Mouse (Mus musculus): ENCODE data around the gene Gm21983. TPM values are rescaled to one million over a fixed set of nuclear protein-coding genes. Genes with fewer than 3 reads are reported as not detected.
A peak's percentile ranks its signal among the peaks of the same experiment; 100 is the strongest.

The Gm21983 gene
- polyA plus RNA-seq, 1 experiment from 2014 or later = not detected

- peaks cover 39% of the 10 kb centered on the region for H3K36me3 ChIP-seq
- H3K27ac ChIP-seq = peak overlapping the region; percentile 99
- H3K4me2 ChIP-seq = peak overlapping the region; percentile 86
- peak; percentile 84 for ATAC-seq (replicated peaks; ENCODE audit: low FRiP score)
- WGBS = 0% methylated on average over 28 of the region's 43 CpGs
- peak overlapping the region; percentile 72 for H3K4me3 ChIP-seq (replicated peaks)
- peak overlapping the region; percentile 79 for H3K9ac ChIP-seq
- peaks cover 57% of the 10 kb centered on the region for H3K4me1 ChIP-seq
- no peaks in the 10 kb centered on the region for H3K9me3 ChIP-seq (replicated peaks)
- no peaks in the 10 kb centered on the region for H3K27me3 ChIP-seq
These were observed 14.7 kb downstream of the Gm21983 start for GRCm38 (mm10) chr7:27166229-27166613.

GRCm38 (mm10) chr7:27165696-27166095 is 15.2 kb downstream of the Gm21983 start:
- Histone ChIP-seq H3K27me3 (no peaks in the 10 kb centered on the region), H3K4me3 (replicated peaks) (peak overlapping the region; percentile 72), H3K9ac (peak overlapping the region; percentile 79), H3K9me3 (replicated peaks) (no peaks in the 10 kb centered on the region), H3K4me1 (peaks cover 61% of the 10 kb centered on the region), H3K36me3 (peaks cover 40% of the 10 kb centered on the region), H3K27ac (peak overlapping the region; percentile 99), H3K4me2 (peak overlapping the region; percentile 86)
- under 1% methylated on average over 8 of the region's 8 CpGs for WGBS
- no peak for ATAC-seq (replicated peaks; ENCODE audit: low FRiP score)

GRCm38 (mm10) chr7:27165007-27165655 is 15.8 kb downstream of the Gm21983 start:
- Histone ChIP-seq H3K4me2 (peak overlapping the region; percentile 86), H3K36me3 (peaks cover 37% of the 10 kb centered on the region), H3K27ac (0 out of 2 replicates have a peak overlapping the region, but pooled peaks have one; percentile 99), H3K27me3 (no peaks in the 10 kb centered on the region), H3K4me1 (peaks cover 67% of the 10 kb centered on the region), H3K9me3 (replicated peaks) (no peaks in the 10 kb centered on the region), H3K4me3 (replicated peaks) (peak overlapping the region; percentile 72), H3K9ac (peak overlapping the region; percentile 79)
- 64% methylated on average over 23 of the region's 23 CpGs for WGBS
- no peak for ATAC-seq (replicated peaks; ENCODE audit: low FRiP score)

GRCm38 (mm10) chr7:27164112-27164947 is 16.6 kb downstream of the Gm21983 start:
- no peak for ATAC-seq (replicated peaks; ENCODE audit: low FRiP score)
- 78% methylated on average over 33 of the region's 33 CpGs for WGBS
- peak overlapping the region; percentile 86 for H3K4me2 ChIP-seq
- no peaks in the 10 kb centered on the region for H3K9me3 ChIP-seq (replicated peaks)
- H3K9ac ChIP-seq = peak overlapping the region; percentile 79
- H3K27ac ChIP-seq = no peak overlapping the region
- H3K4me3 ChIP-seq (replicated peaks) = peak overlapping the region; percentile 72
- peaks cover 70% of the 10 kb centered on the region for H3K4me1 ChIP-seq
- no peaks in the 10 kb centered on the region for H3K27me3 ChIP-seq
- peaks cover 41% of the 10 kb centered on the region for H3K36me3 ChIP-seq

GRCm38 (mm10) chr7:27163450-27163805 is 17.5 kb downstream of the Gm21983 start:
- Histone ChIP-seq H3K9ac (no peak overlapping the region), H3K27me3 (no peaks in the 10 kb centered on the region), H3K4me1 (peaks cover 70% of the 10 kb centered on the region), H3K27ac (no peak overlapping the region), H3K36me3 (peaks cover 50% of the 10 kb centered on the region), H3K4me3 (replicated peaks) (peak overlapping the region; percentile 72; the same call in 1 of the 2 replicates), H3K4me2 (peak overlapping the region; percentile 86), H3K9me3 (replicated peaks) (no peaks in the 10 kb centered on the region)
- ATAC-seq (replicated peaks; ENCODE audit: low FRiP score) = no peak
- 56% methylated on average over 5 of the region's 5 CpGs for WGBS

GRCm38 (mm10) chr7:27162780-27163449 is 18.0 kb downstream of the Gm21983 start:
- Histone ChIP-seq H3K4me1 (peaks cover 69% of the 10 kb centered on the region), H3K27ac (peak overlapping the region; percentile 10; the same call in 1 of the 2 replicates), H3K9me3 (replicated peaks) (no peaks in the 10 kb centered on the region), H3K27me3 (no peaks in the 10 kb centered on the region), H3K9ac (no peak overlapping the region), H3K4me2 (peak overlapping the region; percentile 86), H3K36me3 (peaks cover 56% of the 10 kb centered on the region), H3K4me3 (replicated peaks) (0 out of 2 replicates have a peak overlapping the region, but pooled peaks have one; percentile 72)
- ATAC-seq (replicated peaks; ENCODE audit: low FRiP score) = no peak
- WGBS = 74% methylated on average over 5 of the region's 5 CpGs

GRCm38 (mm10) chr7:27161744-27162143 is 19.1 kb downstream of the Gm21983 start:
- Histone ChIP-seq H3K4me2 (no peak overlapping the region), H3K4me3 (replicated peaks) (no peak overlapping the region), H3K9me3 (replicated peaks) (no peaks in the 10 kb centered on the region), H3K4me1 (peaks cover 61% of the 10 kb centered on the region), H3K9ac (0 out of 2 replicates have a peak overlapping the region, but pooled peaks have one; percentile 1), H3K27me3 (no peaks in the 10 kb centered on the region), H3K36me3 (peaks cover 64% of the 10 kb centered on the region), H3K27ac (peak overlapping the region; percentile 4; the same call in 1 of the 2 replicates)
- 79% methylated on average over 4 of the region's 4 CpGs for WGBS
- no peak for ATAC-seq (replicated peaks; ENCODE audit: low FRiP score)

GRCm38 (mm10) chr7:27160921-27161320 is 20.0 kb downstream of the Gm21983 start:
- H3K27me3 ChIP-seq = no peaks in the 10 kb centered on the region
- 79% methylated on average over 3 of the region's 3 CpGs for WGBS
- H3K4me3 ChIP-seq (replicated peaks) = no peak overlapping the region
- H3K4me1 ChIP-seq = peaks cover 60% of the 10 kb centered on the region
- H3K9ac ChIP-seq = no peak overlapping the region
- H3K36me3 ChIP-seq = peaks cover 64% of the 10 kb centered on the region
- ATAC-seq (replicated peaks; ENCODE audit: low FRiP score) = no peak
- H3K4me2 ChIP-seq = no peak overlapping the region
- no peaks in the 10 kb centered on the region for H3K9me3 ChIP-seq (replicated peaks)
- H3K27ac ChIP-seq = peak overlapping the region; percentile 13; the same call in 1 of the 2 replicates

GRCm38 (mm10) chr7:27159882-27160281 is 21.0 kb downstream of the Gm21983 start:
- H3K27ac ChIP-seq = peak overlapping the region; percentile 63; the same call in 1 of the 2 replicates
- H3K4me3 ChIP-seq (replicated peaks) = no peak overlapping the region; the same call in 1 of the 2 replicates
- no peak overlapping the region for H3K4me2 ChIP-seq
- no peak overlapping the region for H3K9ac ChIP-seq
- peaks cover 50% of the 10 kb centered on the region for H3K4me1 ChIP-seq
- 17% methylated on average over 8 of the region's 8 CpGs for WGBS
- peaks cover 61% of the 10 kb centered on the region for H3K36me3 ChIP-seq
- H3K27me3 ChIP-seq = no peaks in the 10 kb centered on the region
- no peaks in the 10 kb centered on the region for H3K9me3 ChIP-seq (replicated peaks)
- peak; percentile 92 for ATAC-seq (replicated peaks; ENCODE audit: low FRiP score)

- H3K4me1 ChIP-seq = peaks cover 44% of the 10 kb centered on the region
- H3K4me3 ChIP-seq (replicated peaks) = no peak overlapping the region
- H3K27ac ChIP-seq = no peak overlapping the region
- no peak overlapping the region for H3K9ac ChIP-seq
- H3K4me2 ChIP-seq = no peak overlapping the region
- peaks cover 55% of the 10 kb centered on the region for H3K36me3 ChIP-seq
- 94% methylated on average over 6 of the region's 6 CpGs for WGBS
- H3K9me3 ChIP-seq (replicated peaks) = no peaks in the 10 kb centered on the region
- no peak for ATAC-seq (replicated peaks; ENCODE audit: low FRiP score)
- no peaks in the 10 kb centered on the region for H3K27me3 ChIP-seq
These were observed 21.6 kb downstream of the Gm21983 start for GRCm38 (mm10) chr7:27159256-27159655.

- 93% methylated on average over 9 of the region's 9 CpGs for WGBS
- no peak overlapping the region for H3K9ac ChIP-seq
- no peak overlapping the region for H3K4me2 ChIP-seq
- no peak overlapping the region for H3K4me3 ChIP-seq (replicated peaks)
- H3K4me1 ChIP-seq = peaks cover 36% of the 10 kb centered on the region
- H3K36me3 ChIP-seq = peaks cover 47% of the 10 kb centered on the region
- no peaks in the 10 kb centered on the region for H3K27me3 ChIP-seq
- no peak for ATAC-seq (replicated peaks; ENCODE audit: low FRiP score)
- no peak overlapping the region for H3K27ac ChIP-seq
- H3K9me3 ChIP-seq (replicated peaks) = no peaks in the 10 kb centered on the region
These were observed 22.7 kb downstream of the Gm21983 start for GRCm38 (mm10) chr7:27158171-27158570.

All from kidney, embryonic 15.5 days (tissue).